Mouse (Mus musculus) small intestine, adult 2 months (tissue): ENCODE data around the gene Pemt. TPM values are rescaled to one million over a fixed set of nuclear protein-coding genes. Genes with fewer than 3 reads are reported as not detected.

Experiments used
- H3K27ac ChIP-seq: fragments of 200-500 bp; 2 replicates; pipeline ENCODE4 v1.5.1; 2012; ENCODE audit warnings: low read depth, low read length, control low read depth, inconsistent platforms; ENCODE audit not compliant: insufficient read depth
- H3K27me3 ChIP-seq: fragments of 200-500 bp; 2 replicates; pipeline ENCODE4 v1.6.1; 2012; ENCODE audit warnings: mild to moderate bottlenecking, moderate library complexity, low read length, inconsistent platforms; ENCODE audit not compliant: control insufficient read depth, insufficient read depth
- H3K36me3 ChIP-seq: fragments of 200-500 bp; 2 replicates; pipeline ENCODE4 v1.6.1; 2012; ENCODE audit warnings: mild to moderate bottlenecking, low read length, control low read depth, inconsistent platforms; ENCODE audit not compliant: control insufficient read depth, insufficient read depth
- H3K4me1 ChIP-seq: fragments of 200-500 bp; 2 replicates; pipeline ENCODE4 v1.6.1; 2012; ENCODE audit warnings: low read length, inconsistent platforms, mixed read lengths; ENCODE audit not compliant: control insufficient read depth, insufficient read depth, insufficient read length
- H3K4me3 ChIP-seq: fragments of 200-500 bp; 2 replicates; pipeline ENCODE4 v1.5.1; 2012; ENCODE audit warnings: low read depth, mild to moderate bottlenecking, control low read depth, inconsistent platforms, low read length, moderate library complexity
- CTCF ChIP-seq: fragments of 200-500 bp; IDR thresholded peaks from 2 replicates; pipeline ENCODE4 v1.5.1; 2012; ENCODE audit warnings: low read depth, mild to moderate bottlenecking, control low read depth, inconsistent platforms, low read length, moderate library complexity, mixed read lengths; ENCODE audit not compliant: insufficient replicate concordance, insufficient read length; ENCODE audit errors: extremely low read depth
- POLR2A ChIP-seq: fragments of 200-500 bp; IDR thresholded peaks from 2 replicates; pipeline ENCODE4 v1.6.1; 2012; ENCODE audit warnings: low read depth, mild to moderate bottlenecking, control low read depth, inconsistent platforms, low read length, moderate library complexity
- WGBS: fragments of 180-500 bp; shearing (Covaris S2); methylation state at CpG from one replicate; pipeline ENCODE4 v1.1.7; 2018; 5-methylcytosine and 5-hydroxymethylcytosine counted together
- polyA plus RNA-seq: library from polyadenylated mRNA; depleted of rRNA; stranded (reverse); fragments of >200 nt; gene quantifications from 2 replicates; pipeline ENCODE4 v1.2.3, GENCODE M21; 2012; rRNA removed

The Pemt gene
- 2.9 and 3.6 TPM in 2 replicates for polyA plus RNA-seq

GRCm38 (mm10) chr11:60046058-60046735 is at the start of gene Pemt:
Pemt (minus strand) TSS chr11:60046489.
- H3K27ac ChIP-seq, result peak within 1 kb of the TSS; percentile 25; the same call in 1 of the 2 replicates
- H3K36me3 ChIP-seq, result no peaks in the 10 kb centered on the region
- H3K4me3 ChIP-seq, result peak within 1 kb of the TSS; percentile 67
- H3K27me3 ChIP-seq, result no peaks in the 10 kb centered on the region
- peaks cover 5% of the 10 kb centered on the region; the same call in 1 of the 2 replicates for H3K4me1 ChIP-seq
- WGBS, result under 1% methylated on average over 44 of the region's 44 CpGs
- TF ChIP-seq CTCF (peak; percentile 45; the same call in 1 of the 2 replicates), POLR2A (peak; percentile 55; the same call in 1 of the 2 replicates)

DNA sequence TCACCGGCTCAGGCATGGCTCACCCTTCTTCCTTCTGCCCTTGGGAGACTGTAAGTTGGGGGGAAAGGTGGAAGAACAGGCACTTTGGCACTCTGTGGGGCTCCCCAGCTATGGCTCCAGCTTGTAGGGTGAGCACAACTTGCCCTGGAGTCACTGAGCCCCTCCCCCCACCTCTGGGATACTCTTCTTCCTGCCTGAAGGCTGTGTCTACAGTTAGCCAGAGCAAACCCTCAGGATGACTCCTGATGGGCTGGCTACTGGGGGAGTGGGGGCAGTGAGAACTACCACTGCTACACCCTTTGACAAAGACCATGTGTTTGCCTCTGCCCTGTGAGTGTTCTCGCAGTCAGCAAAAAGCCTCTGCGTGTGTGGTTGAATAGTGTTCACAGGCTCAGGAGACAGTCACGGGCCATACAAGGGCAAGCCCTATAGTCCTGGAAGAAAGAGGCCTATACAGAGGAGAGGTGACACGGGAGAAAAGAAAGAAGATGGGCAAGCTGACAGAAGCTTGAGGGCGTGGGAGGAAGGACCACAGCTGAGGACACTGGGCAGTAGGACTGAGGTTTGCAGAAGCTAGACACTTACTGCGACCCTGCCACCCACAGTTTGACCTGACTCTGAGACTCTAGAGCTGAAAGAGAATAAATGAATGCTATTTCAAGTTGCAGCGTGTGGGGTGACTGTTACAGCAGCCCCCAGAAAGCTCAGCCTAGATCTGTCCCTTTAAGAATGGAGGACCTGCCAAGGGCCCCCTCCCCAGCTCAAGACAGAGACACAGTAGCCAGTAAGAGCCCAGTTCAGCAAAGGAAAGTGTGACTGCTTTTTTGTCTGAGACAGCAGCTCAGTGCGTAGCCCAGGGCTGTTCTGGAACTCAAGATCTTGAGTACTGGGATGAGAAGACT is 48.9 kb upstream of the Pemt start:
- WGBS, result 76% methylated on average over 9 of the region's 9 CpGs
- Histone ChIP-seq H3K27ac (no peak overlapping the region), H3K4me3 (no peak overlapping the region), H3K36me3 (no peaks in the 10 kb centered on the region), H3K4me1 (no peaks in the 10 kb centered on the region; the same call in 1 of the 2 replicates), H3K27me3 (no peaks in the 10 kb centered on the region)
- TF ChIP-seq CTCF, result no peak
- TF ChIP-seq POLR2A, result no peak

DNA sequence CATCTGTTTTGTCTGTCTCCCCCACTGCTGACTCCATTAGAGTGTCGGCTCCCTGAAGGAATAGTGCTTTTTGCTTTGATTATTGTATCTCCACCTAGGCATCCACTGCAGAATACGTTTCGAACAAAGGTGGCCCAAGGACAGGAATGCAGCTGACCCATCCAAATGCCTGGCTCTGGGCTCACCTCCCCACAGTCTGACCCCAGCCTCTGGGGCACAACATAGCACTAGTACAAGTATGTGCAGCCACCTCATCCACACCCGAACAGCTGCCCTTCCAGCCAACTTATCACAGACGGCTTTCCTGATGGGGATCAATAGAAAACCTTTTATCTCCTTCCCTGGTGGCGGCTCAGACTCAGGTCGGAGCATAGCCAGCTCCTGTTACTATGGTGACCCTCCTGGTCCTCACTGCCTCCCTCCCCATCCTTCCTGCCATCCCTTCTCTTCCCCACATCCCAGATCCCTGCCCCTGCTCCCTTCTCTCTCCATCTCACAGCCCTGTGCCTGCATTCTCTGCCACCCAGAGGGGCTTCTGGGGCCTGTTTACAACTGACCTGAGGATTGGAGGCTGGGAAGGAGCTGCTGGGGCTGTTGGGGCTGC is 47.8 kb upstream of the Pemt start:
- Histone ChIP-seq H3K36me3 (no peaks in the 10 kb centered on the region), H3K4me3 (no peak overlapping the region), H3K27ac (no peak overlapping the region), H3K27me3 (no peaks in the 10 kb centered on the region), H3K4me1 (no peaks in the 10 kb centered on the region; the same call in 1 of the 2 replicates)
- 62% methylated on average over 7 of the region's 7 CpGs for WGBS
- TF ChIP-seq POLR2A (no peak), CTCF (no peak)

GRCm38 (mm10) chr11:60093227-60093626 is 46.9 kb upstream of the Pemt start:
- H3K36me3 ChIP-seq, result no peaks in the 10 kb centered on the region
- no peak for TF ChIP-seq CTCF
- no peak for TF ChIP-seq POLR2A
- H3K4me3 ChIP-seq, result no peak overlapping the region
- no peaks in the 10 kb centered on the region for H3K27me3 ChIP-seq
- no peaks in the 10 kb centered on the region; the same call in 1 of the 2 replicates for H3K4me1 ChIP-seq
- H3K27ac ChIP-seq, result no peak overlapping the region

DNA sequence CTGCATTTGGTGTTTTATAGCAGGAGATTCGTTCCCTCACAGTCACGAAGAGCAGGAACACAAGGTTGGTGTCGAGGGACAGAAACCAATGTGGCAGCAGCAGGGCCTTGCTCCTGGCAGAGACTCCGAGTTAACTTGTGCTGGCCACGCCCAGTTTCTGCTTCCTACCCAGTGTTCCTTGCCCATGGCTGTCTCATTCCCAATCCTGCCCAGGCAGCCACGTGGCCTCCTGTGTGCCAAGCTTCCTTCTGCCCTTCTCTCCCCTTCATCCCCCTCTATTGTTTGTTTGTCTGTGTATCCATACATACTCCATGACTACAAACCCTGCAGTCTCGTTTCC is 45.1 kb upstream of the Pemt start:
- Histone ChIP-seq H3K4me3 (no peak overlapping the region), H3K36me3 (no peaks in the 10 kb centered on the region), H3K27ac (no peak overlapping the region), H3K4me1 (no peaks in the 10 kb centered on the region; the same call in 1 of the 2 replicates), H3K27me3 (no peaks in the 10 kb centered on the region)
- WGBS, result 48% methylated on average over 7 of the region's 7 CpGs
- TF ChIP-seq POLR2A (no peak), CTCF (no peak)

- no peaks in the 10 kb centered on the region; the same call in 1 of the 2 replicates for H3K4me1 ChIP-seq
- H3K27me3 ChIP-seq, result no peaks in the 10 kb centered on the region
- H3K27ac ChIP-seq, result no peak overlapping the region
- no peak overlapping the region for H3K4me3 ChIP-seq
- TF ChIP-seq CTCF, result no peak
- no peak for TF ChIP-seq POLR2A
- 57% methylated on average over 5 of the region's 5 CpGs for WGBS
- no peaks in the 10 kb centered on the region for H3K36me3 ChIP-seq
Measured at GRCm38 (mm10) chr11:60090696-60091421, 44.6 kb upstream of the Pemt start.
